Mouse (Mus musculus): ENCODE measurements around the gene Snx27. TPM values are rescaled to one million over a fixed set of nuclear protein-coding genes. Genes with fewer than 3 reads are reported as not detected.
A peak's percentile ranks its signal among the peaks of the same experiment; 100 is the strongest.

The Snx27 gene
- polyA plus RNA-seq, 1 experiment from 2014 or later, result 60.0 TPM

DNA sequence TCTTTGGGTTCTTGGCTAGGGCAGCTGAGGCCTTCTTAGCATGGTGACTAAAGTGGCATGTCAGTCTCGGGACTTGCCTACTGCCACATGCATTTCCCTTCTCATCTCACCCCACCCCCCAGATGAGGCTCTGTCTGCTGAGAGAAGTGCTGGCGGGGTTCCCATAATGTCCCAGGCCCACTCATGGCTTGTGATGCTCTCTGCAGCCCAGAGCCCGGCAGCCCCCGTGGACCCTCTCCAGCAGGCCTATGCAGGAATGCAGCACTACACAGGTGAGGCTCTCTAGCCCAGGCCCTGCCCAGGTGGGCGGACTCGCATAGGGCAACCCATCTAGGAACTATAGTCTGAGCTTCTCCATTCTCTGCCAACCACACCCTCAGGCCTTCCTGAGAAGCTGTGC, 94.9 kb downstream of the Snx27 start:
- H3K4me3 ChIP-seq, result no peak overlapping the region
- no peaks in the 10 kb centered on the region for H3K27me3 ChIP-seq
- ATAC-seq (ENCODE audit: insufficient number of reproducible peaks, insufficient read depth, low FRiP score, low TSS enrichment, low read depth), result peak; percentile 23; the same call in 1 of the 2 replicates
- H3K36me3 ChIP-seq, result peaks cover 4% of the 10 kb centered on the region; the same call in 1 of the 2 replicates
- no peak overlapping the region for H3K9ac ChIP-seq
- no peaks in the 10 kb centered on the region for H3K9me3 ChIP-seq
- peaks cover 6% of the 10 kb centered on the region; the same call in 1 of the 2 replicates for H3K4me1 ChIP-seq
- H3K27ac ChIP-seq, result no peak overlapping the region
- no peak overlapping the region for H3K4me2 ChIP-seq
- WGBS, result 70% methylated on average over 6 of the region's 6 CpGs

DNA sequence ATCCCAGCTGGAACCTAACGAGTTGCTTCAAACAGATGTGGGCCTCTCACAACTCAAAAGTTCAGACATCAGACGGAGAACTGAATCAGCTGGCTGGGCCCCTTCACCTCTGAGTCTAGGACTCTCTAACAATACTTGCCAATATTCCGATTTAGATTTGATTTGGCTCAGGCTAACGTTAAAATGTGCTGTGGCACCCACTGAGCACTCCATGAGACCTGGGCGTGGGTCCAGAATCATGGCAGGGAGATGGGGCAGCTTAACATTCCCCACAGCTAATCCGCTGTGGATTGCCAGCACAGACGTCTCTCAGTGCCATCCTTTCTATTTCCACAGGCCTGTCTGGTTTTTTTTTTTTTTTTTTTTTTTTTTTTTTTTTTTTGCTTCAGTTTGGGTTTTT, 96.6 kb downstream of the Snx27 start:
- Histone ChIP-seq H3K27me3 (peaks cover 12% of the 10 kb centered on the region), H3K9ac (no peak overlapping the region), H3K9me3 (no peaks in the 10 kb centered on the region), H3K27ac (no peak overlapping the region), H3K4me1 (peaks cover 6% of the 10 kb centered on the region; the same call in 1 of the 2 replicates), H3K4me3 (no peak overlapping the region), H3K4me2 (no peak overlapping the region), H3K36me3 (peaks cover 3% of the 10 kb centered on the region; the same call in 1 of the 2 replicates)
- no peak for ATAC-seq (ENCODE audit: insufficient number of reproducible peaks, insufficient read depth, low FRiP score, low TSS enrichment, low read depth)
- WGBS, result 64% methylated on average over 7 of the region's 7 CpGs

DNA sequence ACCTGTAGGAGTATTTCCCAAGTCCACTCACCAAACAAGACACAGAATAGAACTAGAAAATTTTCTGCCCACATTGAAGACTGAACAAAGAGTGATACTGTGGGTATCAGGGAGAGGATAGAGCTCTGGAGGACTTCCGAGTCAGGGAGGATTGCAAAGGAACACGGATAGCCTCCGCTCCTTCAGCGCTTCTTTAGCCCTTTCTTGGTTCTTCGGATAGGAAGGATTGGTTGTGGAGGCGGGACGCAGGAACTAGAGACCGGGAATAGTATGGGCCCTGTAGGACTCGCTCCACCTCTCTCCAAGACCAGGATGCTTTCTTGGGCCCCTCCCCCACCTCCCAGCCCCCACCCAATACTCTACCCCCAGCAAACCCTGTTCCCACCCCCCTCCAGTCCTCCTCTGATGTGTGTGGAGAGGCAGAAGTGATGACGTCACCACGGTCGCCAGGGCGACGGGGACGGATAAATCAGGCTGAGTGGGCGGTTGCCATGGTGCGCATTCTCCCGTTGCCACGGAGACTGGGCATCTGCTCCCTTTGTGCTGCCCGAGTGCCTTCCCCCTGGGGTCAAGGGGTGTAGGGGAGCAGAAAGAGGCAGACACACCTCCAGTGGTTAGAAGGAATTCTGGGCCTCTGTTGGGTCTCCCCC, 98.6 kb downstream of the Snx27 start:
- Histone ChIP-seq H3K4me1 (peaks cover 6% of the 10 kb centered on the region), H3K27ac (no peak overlapping the region), H3K36me3 (no peaks in the 10 kb centered on the region), H3K9ac (no peak overlapping the region), H3K9me3 (no peaks in the 10 kb centered on the region), H3K4me2 (no peak overlapping the region), H3K4me3 (no peak overlapping the region), H3K27me3 (peaks cover 32% of the 10 kb centered on the region)
- ATAC-seq (ENCODE audit: insufficient number of reproducible peaks, insufficient read depth, low FRiP score, low TSS enrichment, low read depth), result no peak
- 12% methylated on average over 20 of the region's 20 CpGs for WGBS

DNA sequence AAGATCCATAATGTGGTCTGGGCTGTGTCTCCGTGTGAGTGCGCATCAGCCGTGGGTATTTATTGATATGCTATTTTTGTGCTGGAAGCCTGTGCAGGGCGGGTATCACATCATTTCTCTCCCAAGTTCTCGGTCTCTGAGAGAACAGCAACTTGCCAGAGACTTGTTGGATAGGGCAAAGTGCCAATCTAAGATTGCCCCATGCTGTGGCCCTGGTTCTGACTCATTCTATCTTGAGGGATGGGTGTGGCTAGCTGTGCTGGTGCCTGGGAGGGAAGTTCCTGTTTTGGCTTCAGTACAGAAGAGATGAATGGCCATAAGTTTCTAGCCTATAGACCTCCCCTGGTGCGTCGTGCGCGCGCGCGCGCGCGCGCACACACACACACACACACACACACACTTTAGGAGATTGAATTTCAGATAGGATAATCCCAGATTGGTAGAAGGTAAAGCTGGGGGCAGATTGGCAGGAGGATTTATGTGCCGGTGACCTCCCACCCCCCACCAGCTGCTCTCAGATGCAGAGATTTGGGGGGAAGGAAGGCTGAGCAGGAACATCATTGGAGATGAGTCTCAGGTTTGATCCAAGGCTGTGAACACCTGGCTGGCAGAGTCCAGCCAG, 99.6 kb downstream of the Snx27 start:
- no peak overlapping the region for H3K27ac ChIP-seq
- H3K27me3 ChIP-seq, result peaks cover 38% of the 10 kb centered on the region
- peaks cover 6% of the 10 kb centered on the region for H3K4me1 ChIP-seq
- H3K36me3 ChIP-seq, result no peaks in the 10 kb centered on the region
- H3K9ac ChIP-seq, result no peak overlapping the region
- H3K4me2 ChIP-seq, result no peak overlapping the region
- no peak for ATAC-seq (ENCODE audit: insufficient number of reproducible peaks, insufficient read depth, low FRiP score, low TSS enrichment, low read depth)
- no peaks in the 10 kb centered on the region for H3K9me3 ChIP-seq
- 78% methylated on average over 17 of the region's 17 CpGs for WGBS
- H3K4me3 ChIP-seq, result no peak overlapping the region

DNA sequence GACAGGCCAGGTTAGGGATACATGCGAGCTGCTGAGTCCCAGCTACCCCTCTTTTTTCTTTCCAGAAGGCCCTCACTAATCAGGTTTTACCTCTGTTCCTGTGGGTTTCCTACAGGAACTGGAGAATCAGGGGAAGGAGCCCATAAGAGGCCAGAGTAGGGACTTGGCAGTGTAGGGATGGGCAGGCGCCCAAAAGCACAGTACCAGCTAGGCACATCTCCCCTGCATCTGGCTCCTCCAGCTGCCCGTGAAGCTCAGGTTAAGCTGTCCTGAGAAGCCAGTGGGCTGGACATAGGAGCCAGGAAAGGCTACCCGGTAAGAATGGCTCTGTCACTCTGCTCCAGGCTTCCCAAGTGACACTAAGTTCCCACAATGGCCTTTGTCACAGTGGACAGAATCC, 101.1 kb downstream of the Snx27 start:
- Histone ChIP-seq H3K27me3 (peaks cover 38% of the 10 kb centered on the region), H3K27ac (no peak overlapping the region), H3K9me3 (no peaks in the 10 kb centered on the region), H3K4me1 (peaks cover 5% of the 10 kb centered on the region), H3K4me3 (no peak overlapping the region), H3K36me3 (no peaks in the 10 kb centered on the region), H3K4me2 (no peak overlapping the region), H3K9ac (no peak overlapping the region)
- ATAC-seq (ENCODE audit: insufficient number of reproducible peaks, insufficient read depth, low FRiP score, low TSS enrichment, low read depth), result no peak
- WGBS, result 55% methylated on average over 4 of the region's 4 CpGs

DNA sequence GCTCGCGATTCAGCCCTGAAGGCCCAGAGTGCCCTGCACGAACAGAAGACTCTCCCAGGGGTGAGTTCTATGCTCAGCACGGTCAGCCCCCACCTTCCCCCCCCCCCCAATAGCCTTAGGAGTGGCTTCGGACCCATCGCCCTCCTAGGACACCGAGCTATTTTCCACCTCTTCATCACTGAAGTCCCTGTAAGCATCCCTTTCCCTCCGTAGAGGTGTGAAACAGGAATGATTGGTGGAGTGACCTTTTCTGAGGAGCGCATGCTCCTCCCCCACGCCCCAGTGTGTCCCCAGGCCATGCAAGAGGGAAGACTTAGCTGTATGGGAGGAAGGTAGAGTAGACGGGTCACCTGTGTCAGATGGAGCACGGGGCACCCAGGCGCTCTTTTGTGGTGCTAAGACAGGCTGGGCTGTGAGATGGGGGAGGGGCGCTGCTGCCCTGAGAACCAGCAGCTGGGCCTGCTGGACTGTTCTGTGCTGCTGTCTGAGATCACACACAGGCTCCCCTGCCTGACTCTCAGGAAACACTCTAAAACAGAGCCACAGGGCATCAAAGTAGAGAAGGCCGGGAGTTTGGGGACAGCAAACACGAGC, 102.1 kb downstream of the Snx27 start, which contains the start of gene Riiad1:
Riiad1 (minus strand) TSS at position 51 of the 594 bp plus-strand sequence.
- no peaks in the 10 kb centered on the region for H3K36me3 ChIP-seq
- peak within 1 kb of the TSS; percentile 27 for H3K4me3 ChIP-seq
- H3K27me3 ChIP-seq, result peaks cover 38% of the 10 kb centered on the region
- WGBS, result 7% methylated on average over 16 of the region's 16 CpGs
- no peak for ATAC-seq (ENCODE audit: insufficient number of reproducible peaks, insufficient read depth, low FRiP score, low TSS enrichment, low read depth)
- no peak within 1 kb of the TSS for H3K9ac ChIP-seq
- H3K27ac ChIP-seq, result no peak within 1 kb of the TSS
- H3K9me3 ChIP-seq, result no peaks in the 10 kb centered on the region
- H3K4me1 ChIP-seq, result peaks cover 3% of the 10 kb centered on the region
- H3K4me2 ChIP-seq, result peak within 1 kb of the TSS; percentile 55

DNA sequence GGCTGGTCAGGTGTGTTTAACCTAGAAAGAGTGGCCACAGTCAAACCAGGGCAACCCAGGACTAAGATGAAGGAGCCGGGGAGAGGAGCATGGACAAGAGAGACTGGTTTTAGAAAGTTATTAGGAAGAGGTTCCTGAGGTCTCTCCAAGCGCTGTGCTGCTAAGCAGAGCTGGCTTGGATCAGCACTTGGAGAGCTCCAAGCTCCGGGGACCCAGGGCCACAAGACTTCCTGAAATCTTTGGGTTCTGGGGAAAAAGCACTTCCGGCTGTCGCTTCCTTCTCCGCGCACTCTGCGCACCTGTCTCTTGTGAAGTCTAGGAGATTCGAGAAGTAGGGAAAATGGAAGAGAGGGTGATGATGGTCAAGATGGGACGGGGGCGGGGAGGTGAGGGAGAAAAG, 103.0 kb downstream of the Snx27 start:
- peak overlapping the region; percentile 27 for H3K4me3 ChIP-seq
- no peaks in the 10 kb centered on the region for H3K9me3 ChIP-seq
- H3K4me2 ChIP-seq, result peak overlapping the region; percentile 55
- no peaks in the 10 kb centered on the region for H3K36me3 ChIP-seq
- peaks cover 38% of the 10 kb centered on the region for H3K27me3 ChIP-seq
- ATAC-seq (ENCODE audit: insufficient number of reproducible peaks, insufficient read depth, low FRiP score, low TSS enrichment, low read depth), result no peak
- H3K27ac ChIP-seq, result no peak overlapping the region
- WGBS, result 4% methylated on average over 11 of the region's 11 CpGs
- H3K9ac ChIP-seq, result no peak overlapping the region
- peaks cover 3% of the 10 kb centered on the region for H3K4me1 ChIP-seq

DNA sequence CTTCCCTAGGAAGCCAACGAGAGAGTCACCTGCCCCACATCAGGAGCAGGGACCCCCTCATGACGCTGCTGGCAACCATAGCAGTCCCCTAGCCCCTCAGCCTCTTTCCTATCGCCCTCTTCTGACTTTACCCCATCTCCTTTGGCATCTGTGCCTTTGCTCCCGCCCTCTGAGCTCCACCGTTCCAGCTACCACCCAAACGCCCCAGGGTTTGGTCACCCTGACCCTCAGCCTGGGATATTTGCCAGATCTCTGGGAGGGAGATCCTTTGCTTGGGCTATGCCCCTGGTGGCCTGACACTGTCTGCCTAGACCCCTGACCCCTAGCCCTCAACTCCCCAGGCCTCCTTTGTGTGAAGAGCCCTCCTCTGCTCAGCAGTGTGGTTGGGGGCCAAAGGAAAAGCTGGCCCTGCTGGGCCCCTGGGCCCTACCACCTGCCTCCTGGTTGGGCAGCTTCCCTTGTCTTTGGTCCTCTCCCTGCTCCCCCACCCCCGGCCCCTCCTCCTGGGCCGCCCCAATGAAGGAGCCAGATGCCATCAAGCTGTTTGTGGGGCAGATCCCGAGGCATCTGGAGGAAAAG, 103.8 kb downstream of the Snx27 start:
- Histone ChIP-seq H3K4me3 (no peak overlapping the region), H3K4me2 (no peak overlapping the region; the same call in 1 of the 2 replicates)

DNA sequence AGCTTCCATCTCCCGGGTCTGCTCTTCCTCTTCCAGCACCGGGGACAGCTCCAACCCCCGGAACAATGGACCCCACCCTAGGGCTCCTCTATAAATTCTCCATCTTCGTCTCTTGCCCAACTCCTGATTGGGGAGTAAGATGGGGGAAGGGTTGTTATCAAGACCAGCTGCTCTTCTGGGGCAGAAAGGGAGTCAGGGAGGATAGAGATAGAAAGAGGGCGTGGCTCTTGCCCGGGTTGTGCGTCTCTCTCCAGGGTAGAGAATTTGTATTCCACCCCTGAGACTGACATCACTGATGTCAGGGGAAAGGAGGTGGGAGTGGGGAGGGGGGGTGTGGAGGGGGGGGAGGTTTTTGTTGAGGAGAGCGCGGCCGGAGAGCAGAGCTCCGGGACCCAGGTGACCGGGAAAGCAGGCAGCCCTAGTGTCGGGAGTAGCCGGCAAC, 104.5 kb downstream of the Snx27 start, which contains the start of gene Celf3:
Celf3 (plus strand) TSS at position 315 of the 442 bp plus-strand sequence.
- Histone ChIP-seq H3K36me3 (no peaks in the 10 kb centered on the region), H3K4me1 (peaks cover 2% of the 10 kb centered on the region; the same call in 1 of the 2 replicates), H3K9me3 (no peaks in the 10 kb centered on the region), H3K27me3 (peaks cover 38% of the 10 kb centered on the region), H3K4me2 (peak within 1 kb of the TSS; percentile 28), H3K4me3 (no peak within 1 kb of the TSS), H3K9ac (no peak within 1 kb of the TSS), H3K27ac (no peak within 1 kb of the TSS)
- no peak for ATAC-seq (ENCODE audit: insufficient number of reproducible peaks, insufficient read depth, low FRiP score, low TSS enrichment, low read depth)
- WGBS, result under 1% methylated on average over 14 of the region's 14 CpGs

More for the DNA sequence above, 103.8 kb downstream of the Snx27 start:
- Histone ChIP-seq H3K9ac (no peak overlapping the region), H3K4me1 (no peaks in the 10 kb centered on the region; the same call in 1 of the 2 replicates), H3K27ac (no peak overlapping the region), H3K36me3 (no peaks in the 10 kb centered on the region), H3K9me3 (no peaks in the 10 kb centered on the region), H3K27me3 (peaks cover 38% of the 10 kb centered on the region)
- ATAC-seq (ENCODE audit: insufficient number of reproducible peaks, insufficient read depth, low FRiP score, low TSS enrichment, low read depth), result no peak
- WGBS, result 3% methylated on average over 9 of the region's 9 CpGs

DNA sequence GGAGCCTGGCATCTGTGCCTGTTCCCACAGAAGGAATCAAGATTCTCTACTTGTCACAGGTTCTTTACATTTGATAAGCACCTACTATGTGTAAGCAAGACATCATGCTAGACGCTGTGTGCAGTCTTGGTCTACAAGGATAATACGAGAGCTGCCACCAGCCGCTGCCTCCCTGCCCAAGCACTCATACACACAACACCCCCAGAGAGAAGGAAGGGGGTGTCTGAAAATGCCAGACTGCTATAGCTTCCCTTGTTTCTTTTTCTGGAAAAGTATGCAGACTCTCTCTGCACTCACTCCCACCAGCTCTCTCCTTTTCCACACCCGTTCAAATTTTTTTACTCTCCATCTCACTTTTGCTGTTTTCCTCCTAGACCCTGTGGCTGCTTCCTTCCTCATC, 105.1 kb downstream of the Snx27 start:
- H3K4me2 ChIP-seq, result no peak overlapping the region
- H3K27me3 ChIP-seq, result peaks cover 38% of the 10 kb centered on the region
- H3K9ac ChIP-seq, result no peak overlapping the region
- no peak overlapping the region for H3K4me3 ChIP-seq
- 61% methylated on average over 4 of the region's 4 CpGs for WGBS
- no peaks in the 10 kb centered on the region for H3K36me3 ChIP-seq
- H3K27ac ChIP-seq, result no peak overlapping the region
- H3K9me3 ChIP-seq, result no peaks in the 10 kb centered on the region
- ATAC-seq (ENCODE audit: insufficient number of reproducible peaks, insufficient read depth, low FRiP score, low TSS enrichment, low read depth), result no peak
- H3K4me1 ChIP-seq, result peaks cover 7% of the 10 kb centered on the region

DNA sequence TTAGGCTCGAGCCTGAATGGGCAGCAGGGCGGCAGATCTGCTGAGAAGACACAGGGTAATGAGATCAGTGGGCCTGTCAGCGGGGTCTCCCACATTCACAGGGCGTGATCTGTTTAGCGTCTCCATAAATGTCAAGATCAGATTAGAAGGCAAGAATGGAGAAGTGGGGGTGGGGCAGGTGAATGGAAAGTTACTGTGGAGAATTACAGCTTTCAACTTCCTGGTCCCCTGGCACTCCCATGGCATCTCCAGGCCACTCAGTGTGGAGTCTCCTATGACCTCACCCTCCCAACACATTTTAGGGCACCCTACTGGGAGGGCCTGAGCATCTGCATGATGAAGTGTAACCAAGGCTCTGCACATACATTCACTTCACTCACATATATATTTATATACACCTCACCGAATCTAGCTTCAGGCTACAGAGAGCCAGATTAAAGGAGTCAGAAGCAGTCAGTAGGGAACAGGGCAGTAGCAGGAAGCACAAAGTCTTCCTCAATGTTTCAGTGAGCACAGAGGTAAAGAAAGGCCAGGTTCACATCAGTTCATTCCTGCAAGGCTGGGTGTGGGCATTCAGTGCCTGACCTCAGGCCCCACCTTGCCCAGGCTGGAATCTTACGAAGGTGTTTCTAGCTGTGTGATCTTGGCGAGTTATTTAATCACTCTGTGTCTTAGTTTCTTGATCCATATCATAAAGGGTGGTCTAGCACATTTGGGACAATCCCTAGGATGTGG, 106.0 kb downstream of the Snx27 start:
- Histone ChIP-seq H3K27ac (no peak overlapping the region), H3K9me3 (no peaks in the 10 kb centered on the region), H3K36me3 (no peaks in the 10 kb centered on the region), H3K4me1 (peaks cover 9% of the 10 kb centered on the region), H3K4me3 (no peak overlapping the region), H3K9ac (no peak overlapping the region), H3K4me2 (no peak overlapping the region), H3K27me3 (peaks cover 32% of the 10 kb centered on the region)
- 68% methylated on average over 8 of the region's 8 CpGs for WGBS
- ATAC-seq (ENCODE audit: insufficient number of reproducible peaks, insufficient read depth, low FRiP score, low TSS enrichment, low read depth), result no peak

All from embryonic facial prominence, embryonic 13.5 days (tissue).